Mouse (Mus musculus) stomach, embryonic 14.5 days (tissue): ENCODE measurements around the gene Arhgef7. TPM values are rescaled to one million over a fixed set of nuclear protein-coding genes. Genes with fewer than 3 reads are reported as not detected.
A peak's percentile ranks its signal among the peaks of the same experiment; 100 is the strongest.

ENCODE experiments used
- ATAC-seq: fragments of 200-750 bp; cut with Nextera tagmentation; 2 replicates; pipeline ENCODE4 v1.8.0; 2017; ENCODE audit warnings: low read depth, moderate TSS enrichment; ENCODE audit not compliant: insufficient number of reproducible peaks, insufficient read depth, low FRiP score
- H3K27ac ChIP-seq: fragments of 300-500 bp; sonication (generic); 2 replicates; pipeline ENCODE4 v1.5.1; 2014; ENCODE audit warnings: mild to moderate bottlenecking, low read length, moderate library complexity, mixed read lengths
- H3K27me3 ChIP-seq: fragments of 300-500 bp; sonication (generic); 2 replicates; pipeline ENCODE4 v1.6.1; 2014; ENCODE audit warnings: low read length, control low read depth, mixed read lengths; ENCODE audit not compliant: control insufficient read depth, insufficient read depth
- H3K36me3 ChIP-seq: fragments of 300-500 bp; sonication (generic); 2 replicates; pipeline ENCODE4 v1.6.1; 2014; ENCODE audit warnings: mild to moderate bottlenecking, control low read depth, low read length, moderate library complexity, mixed read lengths; ENCODE audit not compliant: control insufficient read depth, insufficient read depth
- H3K4me1 ChIP-seq: fragments of 300-500 bp; sonication (generic); 2 replicates; pipeline ENCODE4 v1.6.1; 2014; ENCODE audit warnings: low read length, control low read depth, mixed read lengths; ENCODE audit not compliant: control insufficient read depth, insufficient read depth
- H3K4me2 ChIP-seq: fragments of 300-500 bp; sonication (generic); replicated peaks from 2 replicates; pipeline ENCODE4 v1.6.1; 2014; ENCODE audit warnings: low read depth, low read length, control low read depth
- H3K4me3 ChIP-seq: fragments of 300-500 bp; sonication (generic); 2 replicates; pipeline ENCODE4 v1.5.1; 2014; ENCODE audit warnings: low read depth, low read length, control low read depth
- H3K9ac ChIP-seq: fragments of 300-500 bp; sonication (generic); replicated peaks from 2 replicates; pipeline ENCODE4 v1.6.1; 2014; ENCODE audit warnings: low read depth, mild to moderate bottlenecking, control low read depth, low read length, moderate library complexity, mixed read lengths
- H3K9me3 ChIP-seq: fragments of 300-500 bp; sonication (generic); 2 replicates; pipeline ENCODE4 v1.6.1; 2016; ENCODE audit warnings: low read depth, low read length, control low read depth; ENCODE audit not compliant: control insufficient read depth
- WGBS: fragments of 180-500 bp; shearing (Covaris S2); extraction: QIAGEN DNeasy Blood & Tissue Kit; methylation state at CpG from one replicate; pipeline ENCODE4 v1.1.7; 2014; 5-methylcytosine and 5-hydroxymethylcytosine counted together
- polyA plus RNA-seq: library from polyadenylated mRNA; unstranded; fragments of >200 nt; fragmentation: Nextera tagmentation; extraction: Ambion mirVana; gene quantifications from 2 replicates; pipeline ENCODE4 v1.2.1, GENCODE M21; 2014

Gene Arhgef7
- polyA plus RNA-seq, 1 experiment from 2014 or later: 37.0 TPM

GRCm38 (mm10) chr8:11730271-11730940 lies 2.9 kb downstream of the Arhgef7 start:
- H3K4me1 ChIP-seq: no peaks in the 10 kb centered on the region
- H3K9me3 ChIP-seq: no peaks in the 10 kb centered on the region
- no peak overlapping the region for H3K4me2 ChIP-seq
- no peak overlapping the region for H3K4me3 ChIP-seq
- H3K9ac ChIP-seq: no peak overlapping the region
- no peak overlapping the region for H3K27ac ChIP-seq
- WGBS: 62% methylated on average over 12 of the region's 12 CpGs
- H3K36me3 ChIP-seq: no peaks in the 10 kb centered on the region
- no peak for ATAC-seq
- peaks cover 20% of the 10 kb centered on the region; the same call in 1 of the 2 replicates for H3K27me3 ChIP-seq

GRCm38 (mm10) chr8:11735672-11736235 lies 8.2 kb downstream of the Arhgef7 start:
- Histone ChIP-seq H3K4me3 (no peak overlapping the region), H3K4me1 (no peaks in the 10 kb centered on the region), H3K4me2 (no peak overlapping the region), H3K27me3 (no peaks in the 10 kb centered on the region), H3K27ac (no peak overlapping the region), H3K9ac (no peak overlapping the region), H3K9me3 (no peaks in the 10 kb centered on the region), H3K36me3 (no peaks in the 10 kb centered on the region)
- 72% methylated on average over 15 of the region's 15 CpGs for WGBS
- ATAC-seq: no peak

- Histone ChIP-seq H3K4me1 (no peaks in the 10 kb centered on the region), H3K4me2 (no peak overlapping the region), H3K4me3 (no peak overlapping the region), H3K9me3 (no peaks in the 10 kb centered on the region), H3K36me3 (no peaks in the 10 kb centered on the region), H3K27ac (no peak overlapping the region), H3K9ac (no peak overlapping the region), H3K27me3 (no peaks in the 10 kb centered on the region)
- no peak for ATAC-seq
- WGBS: 87% methylated on average over 6 of the region's 6 CpGs
Observed at GRCm38 (mm10) chr8:11737096-11737495, 9.6 kb downstream of the Arhgef7 start.

- no peak overlapping the region for H3K9ac ChIP-seq
- no peaks in the 10 kb centered on the region for H3K27me3 ChIP-seq
- no peak overlapping the region for H3K4me3 ChIP-seq
- no peak overlapping the region for H3K27ac ChIP-seq
- no peaks in the 10 kb centered on the region for H3K9me3 ChIP-seq
- 77% methylated on average over 5 of the region's 5 CpGs for WGBS
- ATAC-seq: no peak
- H3K4me1 ChIP-seq: no peaks in the 10 kb centered on the region
- no peaks in the 10 kb centered on the region for H3K36me3 ChIP-seq
- no peak overlapping the region for H3K4me2 ChIP-seq
Observed at GRCm38 (mm10) chr8:11739082-11739481, 11.6 kb downstream of the Arhgef7 start.

- Histone ChIP-seq H3K27me3 (no peaks in the 10 kb centered on the region), H3K4me3 (no peak overlapping the region), H3K9ac (no peak overlapping the region), H3K9me3 (no peaks in the 10 kb centered on the region), H3K4me1 (no peaks in the 10 kb centered on the region), H3K27ac (no peak overlapping the region), H3K4me2 (no peak overlapping the region), H3K36me3 (no peaks in the 10 kb centered on the region)
- WGBS: 79% methylated on average over 2 of the region's 2 CpGs
- ATAC-seq: no peak
Observed at GRCm38 (mm10) chr8:11740857-11741256, 13.3 kb downstream of the Arhgef7 start.

- no peak overlapping the region for H3K4me2 ChIP-seq
- no peaks in the 10 kb centered on the region for H3K36me3 ChIP-seq
- no peaks in the 10 kb centered on the region for H3K27me3 ChIP-seq
- H3K9me3 ChIP-seq: no peaks in the 10 kb centered on the region
- no peaks in the 10 kb centered on the region for H3K4me1 ChIP-seq
- H3K4me3 ChIP-seq: no peak overlapping the region
- 51% methylated on average over 10 of the region's 10 CpGs for WGBS
- H3K27ac ChIP-seq: no peak overlapping the region
- H3K9ac ChIP-seq: no peak overlapping the region
- ATAC-seq: 0 out of 2 replicates have a peak, but pooled peaks have one; percentile 4
Observed at GRCm38 (mm10) chr8:11743580-11743979, 16.1 kb downstream of the Arhgef7 start.

- WGBS: 52% methylated on average over 11 of the region's 11 CpGs
- ATAC-seq: no peak
Observed at GRCm38 (mm10) chr8:11746850-11747600, 19.5 kb downstream of the Arhgef7 start.

GRCm38 (mm10) chr8:11749472-11749871 lies 22.0 kb downstream of the Arhgef7 start:
- Histone ChIP-seq H3K4me3 (no peak overlapping the region), H3K9me3 (no peaks in the 10 kb centered on the region), H3K27ac (no peak overlapping the region), H3K4me2 (no peak overlapping the region), H3K36me3 (no peaks in the 10 kb centered on the region), H3K9ac (no peak overlapping the region), H3K27me3 (no peaks in the 10 kb centered on the region), H3K4me1 (no peaks in the 10 kb centered on the region)
- 59% methylated on average over 6 of the region's 6 CpGs for WGBS
- ATAC-seq: no peak

More at GRCm38 (mm10) chr8:11746850-11747600, 19.5 kb downstream of the Arhgef7 start:
- Histone ChIP-seq H3K27ac (no peak overlapping the region), H3K27me3 (no peaks in the 10 kb centered on the region), H3K4me2 (no peak overlapping the region), H3K36me3 (no peaks in the 10 kb centered on the region), H3K9me3 (no peaks in the 10 kb centered on the region), H3K9ac (no peak overlapping the region), H3K4me3 (no peak overlapping the region), H3K4me1 (no peaks in the 10 kb centered on the region)
